Mouse (Mus musculus) spleen, embryonic (tissue): ENCODE measurements at regions not wholly inside any gene's neighbourhood (a gene's known extent, or its start where the extent isn't known, plus 50 kb on each side); places are given as distances from the start of the nearest gene placed in this dataset.
"Not testable (repeated sequence)": the region's sequence is repeated elsewhere in the genome, so short reads cannot be mapped to it uniquely, and the experiment has no call there.

Experiments used
- CTCF ChIA-PET: fragments of 350-600 bp; sonication (Branson Sonifier 250); formaldehyde crosslinking; loops from one replicate; lab custom pipeline; 2022; lab: Charles Lee

DNA sequence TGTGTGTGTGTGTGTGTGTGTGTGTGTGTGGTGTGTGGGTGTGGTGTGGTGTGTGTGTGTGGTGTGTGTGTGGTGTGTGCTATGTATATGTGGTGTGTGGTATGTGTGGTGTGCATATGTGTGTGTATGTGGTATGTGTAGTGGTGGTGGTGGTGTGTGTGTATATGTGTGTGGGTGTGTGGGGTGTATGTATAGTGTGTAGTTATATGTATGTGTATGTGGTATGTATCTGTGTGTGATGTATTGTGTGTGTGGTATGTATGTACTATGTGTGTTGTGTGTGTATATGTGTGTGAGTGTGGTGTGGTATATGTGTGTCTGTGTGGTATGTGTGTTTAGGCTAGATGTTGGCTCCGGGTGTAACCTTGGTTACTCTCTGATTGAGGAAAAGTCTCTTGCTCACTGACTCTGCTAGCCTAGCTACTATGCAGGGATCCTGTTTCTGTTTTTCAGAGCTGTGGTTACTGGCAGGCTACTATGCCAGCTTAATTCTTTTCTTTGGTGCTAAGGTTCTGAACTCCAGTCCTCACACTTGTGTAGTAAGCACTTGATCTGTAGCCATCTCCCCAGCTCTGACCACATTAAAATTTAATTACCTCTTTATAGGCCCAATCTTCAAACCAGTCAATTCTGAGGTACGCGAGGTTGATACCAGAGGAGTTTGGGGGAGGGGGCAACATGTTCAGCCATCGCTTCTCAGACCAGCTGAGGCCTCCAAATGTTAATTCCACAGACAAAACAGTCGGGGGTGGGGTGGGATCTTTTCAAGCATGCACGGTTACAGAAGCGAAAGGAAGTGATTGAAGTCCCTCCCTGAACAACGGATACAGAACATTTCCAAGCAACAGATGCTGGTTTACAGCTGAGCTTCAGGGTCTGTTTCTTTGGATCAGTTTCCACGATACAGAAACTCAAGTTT, 126.4 kb upstream of the Camk1g start:
- CTCF ChIA-PET = no interaction called here

GRCm38 (mm10) chr1:193488039-193488438, 117.9 kb upstream of the Camk1g start:
- CTCF ChIA-PET = no interaction called here

DNA sequence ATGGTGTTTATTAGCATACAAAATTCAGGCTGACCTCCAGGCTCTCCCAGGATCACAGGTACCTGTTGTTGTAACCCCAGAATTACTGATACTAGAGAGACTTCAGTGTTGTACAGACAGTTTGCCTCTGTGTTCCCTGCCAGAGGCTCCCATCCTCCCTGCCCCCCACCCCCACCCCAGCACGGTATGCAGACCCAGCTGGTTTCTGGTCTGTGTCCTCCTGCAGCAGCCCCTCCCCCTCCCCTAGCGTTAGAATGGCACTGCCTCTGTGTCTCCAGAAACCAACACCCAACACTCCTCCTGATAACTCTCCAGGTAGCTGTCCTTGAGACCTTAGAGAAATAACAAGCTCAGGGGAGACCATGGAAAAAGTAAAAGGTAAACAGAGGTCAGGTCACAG, 116.6 kb upstream of the Camk1g start:
- CTCF ChIA-PET = not testable (repeated sequence)

- CTCF ChIA-PET = no interaction called here
Observed at GRCm38 (mm10) chr1:193484977-193485376, 114.9 kb upstream of the Camk1g start.

DNA sequence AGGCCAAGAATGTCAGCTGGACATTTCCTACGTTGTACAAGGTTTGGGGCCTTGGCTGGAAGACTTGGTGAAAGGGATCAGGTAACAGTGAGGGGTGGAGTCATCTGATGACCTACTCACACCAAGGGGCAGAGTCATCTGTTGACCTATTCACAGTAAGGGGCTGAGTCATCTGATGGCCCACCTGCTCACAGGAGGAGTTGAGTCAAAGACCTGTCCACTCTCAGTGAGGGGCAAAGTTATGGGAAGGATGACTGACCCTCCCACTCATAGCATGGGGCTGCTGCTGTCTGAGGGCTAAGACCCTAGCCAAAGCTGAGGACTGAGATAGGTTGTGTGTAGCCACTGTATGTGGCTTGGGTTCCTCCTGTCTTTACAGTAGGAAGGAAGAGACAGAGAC, 107.2 kb upstream of the Camk1g start:
- CTCF ChIA-PET = no interaction called here

GRCm38 (mm10) chr1:193476805-193477204, 106.7 kb upstream of the Camk1g start:
- CTCF ChIA-PET = no interaction called here

- CTCF ChIA-PET = no interaction called here
Observed at GRCm38 (mm10) chr1:193466306-193466705, 96.2 kb upstream of the Camk1g start.

- CTCF ChIA-PET = no interaction called here
Observed at GRCm38 (mm10) chr1:193459735-193460134, 89.6 kb upstream of the Camk1g start.

DNA sequence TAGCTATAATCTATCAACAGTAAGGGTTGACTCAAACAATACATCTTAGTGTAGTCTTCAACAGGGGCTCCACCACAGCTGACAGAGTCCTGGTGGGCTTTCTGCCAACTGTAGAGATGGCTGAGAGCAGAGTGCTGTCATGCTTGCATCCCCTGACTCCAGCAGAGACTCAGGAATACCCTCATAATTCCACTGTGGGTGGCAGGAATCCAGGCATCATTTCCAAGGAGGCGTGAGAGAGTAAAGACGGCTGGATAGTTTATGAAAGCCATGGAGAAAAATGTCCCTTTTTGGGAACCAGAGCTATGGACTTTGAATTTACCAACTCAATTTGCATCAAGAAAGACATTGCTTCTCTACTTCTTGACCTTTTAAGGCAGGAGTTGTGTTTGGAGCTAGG, 87.8 kb upstream of the Camk1g start:
- CTCF ChIA-PET = no interaction called here

- CTCF ChIA-PET = no interaction called here
Observed at GRCm38 (mm10) chr1:193453654-193454053, 83.6 kb upstream of the Camk1g start.

GRCm38 (mm10) chr1:193451471-193452135, 81.5 kb upstream of the Camk1g start:
- CTCF ChIA-PET = interaction anchor here (0.6 kb wide), 1 partner anchor 21 kb away, joined by 4 read pairs; no protein-coding TSS in a partner anchor

DNA sequence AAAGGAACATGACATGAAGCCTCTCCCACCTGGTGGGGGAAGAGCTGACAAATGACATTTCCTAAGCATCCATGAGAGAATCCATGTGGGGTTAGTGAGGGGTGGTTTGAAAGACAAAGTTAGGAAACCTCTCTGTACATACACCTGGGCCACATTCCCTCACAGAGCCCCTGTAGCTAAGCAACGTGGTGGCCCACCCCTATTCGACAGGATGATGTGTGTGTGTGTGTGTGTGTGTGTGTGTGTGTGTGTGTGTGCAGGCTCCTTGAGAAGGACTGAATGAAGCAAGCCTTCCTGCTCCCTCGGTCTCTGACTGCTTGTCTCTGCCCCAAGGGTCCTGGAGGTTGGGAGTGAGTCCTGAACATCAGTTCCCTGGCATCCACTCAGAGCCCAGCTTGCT, 80.7 kb upstream of the Camk1g start:
- CTCF ChIA-PET = no interaction called here

DNA sequence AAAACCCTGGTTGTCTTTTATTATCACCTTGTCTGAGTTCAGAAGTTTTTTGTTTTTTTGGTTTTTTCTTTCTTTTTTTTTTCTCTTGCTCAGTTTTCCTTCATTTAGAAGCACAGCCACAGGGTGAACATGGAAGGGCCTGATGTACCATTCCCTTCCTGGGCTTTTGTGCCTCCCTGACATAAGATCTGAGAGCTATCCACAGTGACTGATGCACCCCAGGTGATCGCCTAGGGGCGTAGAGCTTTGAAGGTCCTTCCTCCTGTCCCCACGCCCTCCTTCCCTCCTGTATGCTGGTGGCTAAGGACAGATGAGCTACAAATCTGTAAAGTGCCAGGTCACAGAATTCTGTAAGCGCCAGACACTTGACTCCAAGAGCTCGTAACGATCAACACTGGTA, 80.1 kb upstream of the Camk1g start:
- CTCF ChIA-PET = no interaction called here

GRCm38 (mm10) chr1:193449394-193450103, 79.5 kb upstream of the Camk1g start:
- CTCF ChIA-PET = no interaction called here

- CTCF ChIA-PET = no interaction called here
Observed at GRCm38 (mm10) chr1:193448793-193449393, 78.8 kb upstream of the Camk1g start.

DNA sequence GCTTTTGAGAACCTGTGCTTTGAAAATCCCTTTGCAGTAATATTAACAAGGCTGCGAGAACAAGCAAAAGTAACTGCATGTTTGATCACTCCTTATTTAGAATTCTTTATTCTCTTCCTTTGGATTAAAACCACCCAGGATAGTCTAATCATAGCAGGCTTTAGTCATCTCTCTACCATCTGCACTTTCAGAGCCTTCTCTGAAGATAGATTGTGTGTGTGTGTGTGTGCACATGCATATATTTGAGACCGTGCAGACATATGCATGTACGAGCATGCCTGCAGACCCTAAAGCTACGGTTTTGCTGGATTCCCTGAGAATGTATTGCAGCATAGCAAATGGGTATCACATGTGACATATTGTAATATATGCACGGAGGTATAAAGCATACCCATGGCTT, 77.5 kb upstream of the Camk1g start:
- CTCF ChIA-PET = no interaction called here

DNA sequence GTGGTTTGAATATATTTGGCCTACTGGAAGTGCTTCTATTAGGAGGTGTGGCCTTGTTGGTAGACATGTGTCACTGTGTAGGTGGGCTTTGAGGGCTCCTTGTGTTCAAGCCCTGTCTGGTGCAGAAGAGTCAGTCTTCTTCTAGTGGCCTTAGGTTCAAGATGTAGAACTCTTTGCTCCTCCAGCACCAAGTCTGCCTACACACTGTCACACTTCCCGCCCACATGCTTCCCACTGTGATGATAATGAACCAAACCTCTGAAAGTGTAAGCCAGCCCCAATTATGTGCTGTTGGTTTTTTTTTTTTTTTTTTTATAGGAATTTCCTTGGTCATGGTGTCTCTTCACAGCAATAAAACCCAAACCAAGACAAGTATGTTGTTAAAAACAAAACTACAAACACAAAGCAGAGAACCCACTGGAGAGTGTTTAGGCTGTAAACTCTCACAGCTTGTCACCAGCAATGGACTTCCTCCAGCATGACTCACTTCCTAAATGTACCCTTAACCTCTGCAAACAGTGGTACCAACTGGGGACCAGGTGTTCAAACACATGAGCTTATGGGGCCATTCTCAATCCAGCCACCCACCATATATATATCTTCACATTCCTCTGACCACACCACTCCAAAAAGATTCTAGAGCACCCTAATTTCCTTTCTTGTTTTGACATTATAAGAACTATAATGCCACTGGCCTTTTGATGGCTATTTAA, 74.0 kb upstream of the Camk1g start:
- CTCF ChIA-PET = no interaction called here

DNA sequence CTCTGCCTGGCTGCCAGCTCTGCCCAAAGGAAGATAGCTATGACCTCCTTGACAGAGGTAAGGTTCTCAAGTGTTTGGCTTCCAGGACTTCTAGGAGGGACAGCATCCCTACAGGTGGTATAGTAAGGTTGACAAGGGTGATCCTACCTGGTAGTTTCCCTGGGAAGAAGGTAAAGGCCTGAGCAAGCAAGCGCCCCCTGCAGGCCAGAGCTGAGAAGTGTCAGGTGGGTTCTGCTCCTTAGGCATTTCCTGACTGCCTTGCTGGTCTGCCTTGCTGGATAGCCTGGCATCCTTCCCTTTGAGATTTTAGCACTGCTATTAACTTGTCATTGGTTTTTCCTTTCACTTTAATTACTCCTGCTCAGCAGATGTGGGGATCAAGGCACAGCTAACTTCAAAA, 70.4 kb upstream of the Camk1g start:
- CTCF ChIA-PET = no interaction called here

- CTCF ChIA-PET = no interaction called here
Observed at GRCm38 (mm10) chr1:193434281-193434680, 64.2 kb upstream of the Camk1g start.

DNA sequence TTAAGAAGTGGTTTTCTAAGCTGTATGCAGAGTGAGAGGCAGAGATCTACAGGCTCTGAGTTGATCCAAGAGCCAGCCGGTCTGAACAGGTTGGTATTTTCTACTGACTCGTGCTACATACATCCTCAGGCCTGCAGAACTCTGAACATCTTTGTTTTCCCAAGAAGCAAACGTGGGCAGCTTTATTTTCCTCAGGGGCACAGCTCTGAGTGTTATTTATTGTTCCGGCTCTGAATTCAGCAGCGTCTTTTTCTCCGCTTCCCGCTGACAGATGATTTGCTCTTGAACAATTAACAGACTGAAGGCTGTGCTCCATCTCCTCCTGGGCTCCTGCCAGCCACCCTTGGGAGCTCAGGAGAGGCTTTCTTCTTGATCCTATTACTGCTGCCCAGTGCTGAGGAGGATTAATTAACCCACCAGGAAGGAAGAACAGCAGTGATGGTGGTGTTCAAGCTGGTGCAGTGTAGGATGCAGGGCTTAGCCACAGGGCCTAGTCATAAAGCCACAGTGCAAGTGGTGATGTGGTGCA, 63.5 kb upstream of the Camk1g start:
- CTCF ChIA-PET = no interaction called here

DNA sequence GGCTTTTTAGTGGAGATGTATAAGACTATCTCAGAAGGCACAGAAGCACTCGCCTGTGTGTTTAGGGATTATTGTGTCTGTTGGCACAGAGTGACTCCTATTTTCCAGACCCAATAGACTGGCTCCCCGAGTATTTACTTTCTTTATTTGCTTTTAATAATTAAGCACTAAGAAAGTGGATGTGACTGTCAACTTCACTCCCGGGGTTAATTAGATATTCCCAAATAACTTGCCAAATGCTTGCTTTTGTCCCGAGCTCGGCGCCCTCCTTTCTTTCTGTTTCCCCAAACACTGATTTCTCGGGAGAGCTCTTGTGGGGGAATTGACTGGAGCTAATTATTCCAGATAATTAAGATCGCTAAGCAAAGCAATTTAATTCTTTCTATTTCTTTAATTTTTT, 60.1 kb upstream of the Camk1g start:
- CTCF ChIA-PET = interaction anchor here (0.6 to 0.8 kb wide), 2 partner anchors 22 to 492 kb away, joined by 3 to 4 read pairs; no protein-coding TSS in a partner anchor
